Mouse (Mus musculus): ENCODE data around the gene Slc25a12. TPM values are rescaled to one million over a fixed set of nuclear protein-coding genes. Genes with fewer than 3 reads are reported as not detected.
A peak's percentile ranks its signal among the peaks of the same experiment; 100 is the strongest.

The Slc25a12 gene
- polyA plus RNA-seq, 1 experiment from 2014 or later = 40.4 TPM

DNA sequence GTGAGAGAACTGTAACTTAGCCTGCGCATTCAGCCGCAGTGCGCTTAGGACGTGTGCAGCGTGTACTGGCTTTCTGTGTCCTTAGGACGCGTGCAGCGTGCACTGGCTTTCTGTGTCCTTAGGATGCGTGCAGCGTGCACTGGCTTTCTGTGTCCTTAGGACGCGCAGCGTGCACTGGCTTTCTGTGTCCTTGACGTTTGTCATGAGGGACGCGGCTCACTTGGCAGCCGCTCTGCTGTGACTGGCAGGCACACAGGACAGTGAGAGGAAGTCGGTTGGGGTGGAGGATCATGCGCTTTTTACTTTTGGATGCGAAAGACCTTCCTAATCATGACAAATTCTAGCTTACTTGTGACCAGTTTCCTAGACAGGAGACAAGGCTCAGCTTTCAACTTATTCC is 103.0 kb downstream of the Slc25a12 start:
- Histone ChIP-seq H3K4me3 (ENCODE audit: low read depth, low read length) (no peak overlapping the region), H3K36me3 (ENCODE audit: control insufficient read depth, insufficient read depth, low read length) (peaks cover 10% of the 10 kb centered on the region), H3K27me3 (ENCODE audit: control insufficient read depth, insufficient read depth, low read length) (no peaks in the 10 kb centered on the region), H3K27ac (ENCODE audit: low read depth, low read length) (no peak overlapping the region), H3K4me2 (ENCODE audit: low read depth) (no peak overlapping the region), H3K9me3 (ENCODE audit: control insufficient read depth, low read length) (no peaks in the 10 kb centered on the region; the same call in 1 of the 2 replicates), H3K9ac (ENCODE audit: low read length) (no peak overlapping the region), H3K4me1 (ENCODE audit: control insufficient read depth, insufficient read depth, low read length) (no peaks in the 10 kb centered on the region)
- ATAC-seq (ENCODE audit: insufficient read depth, low FRiP score, low TSS enrichment) (no peak), DNase-seq (ENCODE audit: low spot score) (no peak)
- 95% methylated on average over 20 of the region's 20 CpGs for WGBS

DNA sequence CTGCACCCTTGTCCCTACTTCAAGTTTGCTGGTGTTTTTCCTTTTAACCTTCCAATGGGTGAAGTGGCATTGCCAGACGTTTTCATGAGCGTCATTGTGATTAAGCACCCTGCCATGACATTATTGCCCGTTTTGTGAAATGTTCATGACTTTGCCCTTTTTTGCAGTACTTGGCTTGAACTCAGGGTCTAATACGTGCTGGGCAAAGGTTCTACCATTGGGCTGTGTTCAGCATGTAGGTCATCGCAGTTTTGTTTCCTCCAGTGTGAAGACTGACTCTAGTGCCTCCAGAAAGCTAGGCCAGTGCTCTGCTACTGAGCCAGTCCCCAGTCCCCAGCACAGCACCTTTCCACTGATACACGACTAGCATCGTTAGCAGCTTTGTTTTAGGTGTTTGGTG is 111.0 kb downstream of the Slc25a12 start:
- no peak overlapping the region for H3K9ac ChIP-seq (ENCODE audit: low read length)
- no peak overlapping the region for H3K4me2 ChIP-seq (ENCODE audit: low read depth)
- H3K4me3 ChIP-seq (ENCODE audit: low read depth, low read length) = no peak overlapping the region
- H3K4me1 ChIP-seq (ENCODE audit: control insufficient read depth, insufficient read depth, low read length) = no peaks in the 10 kb centered on the region
- H3K27me3 ChIP-seq (ENCODE audit: control insufficient read depth, insufficient read depth, low read length) = no peaks in the 10 kb centered on the region
- WGBS = 85% methylated on average over 7 of the region's 7 CpGs
- peaks cover 16% of the 10 kb centered on the region for H3K36me3 ChIP-seq (ENCODE audit: control insufficient read depth, insufficient read depth, low read length)
- no peak for ATAC-seq (ENCODE audit: insufficient read depth, low FRiP score, low TSS enrichment)
- H3K27ac ChIP-seq (ENCODE audit: low read depth, low read length) = no peak overlapping the region
- DNase-seq (ENCODE audit: low spot score) = no peak
- H3K9me3 ChIP-seq (ENCODE audit: control insufficient read depth, low read length) = no peaks in the 10 kb centered on the region; the same call in 1 of the 2 replicates

DNA sequence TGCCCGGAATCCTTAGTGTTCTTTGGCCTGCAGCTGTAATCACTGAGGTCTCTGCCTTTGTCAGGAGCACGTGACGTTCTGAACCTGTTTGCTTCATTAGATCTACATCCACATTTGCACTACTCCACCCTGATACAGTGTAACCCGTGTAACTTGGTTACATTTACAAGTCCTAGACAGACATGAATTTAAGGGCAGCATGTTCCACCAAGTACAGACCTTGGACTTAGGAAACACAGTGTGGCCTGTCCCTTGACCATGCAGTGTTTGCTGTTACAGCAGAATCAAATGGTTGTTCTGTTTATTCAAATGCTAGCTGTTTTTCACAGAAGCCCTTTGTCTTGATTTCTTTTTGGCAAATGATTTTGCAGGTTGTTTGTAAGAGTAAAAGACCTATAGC is 112.7 kb downstream of the Slc25a12 start:
- no peaks in the 10 kb centered on the region for H3K4me1 ChIP-seq (ENCODE audit: control insufficient read depth, insufficient read depth, low read length)
- H3K4me2 ChIP-seq (ENCODE audit: low read depth) = no peak overlapping the region
- no peak overlapping the region for H3K27ac ChIP-seq (ENCODE audit: low read depth, low read length)
- DNase-seq (ENCODE audit: low spot score) = no peak
- 86% methylated on average over 4 of the region's 4 CpGs for WGBS
- ATAC-seq (ENCODE audit: insufficient read depth, low FRiP score, low TSS enrichment) = no peak
- H3K9ac ChIP-seq (ENCODE audit: low read length) = no peak overlapping the region
- no peaks in the 10 kb centered on the region for H3K27me3 ChIP-seq (ENCODE audit: control insufficient read depth, insufficient read depth, low read length)
- no peak overlapping the region for H3K4me3 ChIP-seq (ENCODE audit: low read depth, low read length)
- peaks cover 12% of the 10 kb centered on the region for H3K36me3 ChIP-seq (ENCODE audit: control insufficient read depth, insufficient read depth, low read length)
- no peaks in the 10 kb centered on the region for H3K9me3 ChIP-seq (ENCODE audit: control insufficient read depth, low read length)

DNA sequence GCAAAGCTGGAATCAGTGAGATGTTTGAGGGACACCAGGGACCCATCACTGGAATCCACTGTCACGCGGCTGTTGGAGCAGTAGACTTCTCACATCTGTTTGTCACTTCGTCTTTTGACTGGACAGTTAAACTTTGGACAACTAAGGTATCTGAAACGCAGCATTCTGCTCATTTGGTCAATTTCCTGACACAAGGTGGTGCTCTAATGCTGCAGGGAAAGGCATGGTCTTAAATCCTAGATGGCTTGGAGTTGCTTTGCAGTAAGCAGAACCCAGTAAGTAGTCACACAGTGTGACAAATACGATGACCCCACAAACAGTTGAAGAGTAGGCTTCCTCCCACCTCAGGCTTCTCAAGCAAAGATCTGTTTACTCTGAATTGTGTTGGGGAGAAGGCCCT is 116.7 kb downstream of the Slc25a12 start:
- no peak overlapping the region for H3K4me3 ChIP-seq (ENCODE audit: low read depth, low read length)
- no peaks in the 10 kb centered on the region for H3K9me3 ChIP-seq (ENCODE audit: control insufficient read depth, low read length)
- 85% methylated on average over 5 of the region's 5 CpGs for WGBS
- no peak overlapping the region for H3K4me2 ChIP-seq (ENCODE audit: low read depth)
- no peak overlapping the region for H3K27ac ChIP-seq (ENCODE audit: low read depth, low read length)
- DNase-seq (ENCODE audit: low spot score) = peak; percentile 25
- no peaks in the 10 kb centered on the region for H3K27me3 ChIP-seq (ENCODE audit: control insufficient read depth, insufficient read depth, low read length)
- no peak overlapping the region for H3K9ac ChIP-seq (ENCODE audit: low read length)
- no peaks in the 10 kb centered on the region; the same call in 1 of the 2 replicates for H3K4me1 ChIP-seq (ENCODE audit: control insufficient read depth, insufficient read depth, low read length)
- ATAC-seq (ENCODE audit: insufficient read depth, low FRiP score, low TSS enrichment) = no peak
- peaks cover 4% of the 10 kb centered on the region; the same call in 1 of the 2 replicates for H3K36me3 ChIP-seq (ENCODE audit: control insufficient read depth, insufficient read depth, low read length)

DNA sequence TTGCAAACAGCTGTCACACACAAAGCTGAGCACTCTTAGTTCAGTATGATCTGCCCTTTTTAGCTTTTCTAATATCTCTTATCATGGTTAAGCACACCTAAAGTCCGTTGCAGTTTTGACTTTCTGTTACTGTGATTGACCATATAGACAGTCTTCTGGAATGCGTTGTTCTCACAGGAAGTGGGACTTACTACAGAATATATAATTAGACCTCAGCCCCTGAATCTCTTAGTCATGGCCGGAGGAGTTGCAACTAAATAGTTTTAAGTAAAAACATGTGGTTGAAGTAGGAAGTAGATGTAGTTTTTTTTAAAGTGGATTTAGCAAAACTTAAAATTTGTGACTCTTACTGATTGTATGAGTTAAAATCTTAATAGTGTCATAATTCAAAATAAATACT is 119.5 kb downstream of the Slc25a12 start:
- WGBS = 91% methylated on average over 3 of the region's 3 CpGs
- Histone ChIP-seq H3K4me1 (ENCODE audit: control insufficient read depth, insufficient read depth, low read length) (no peaks in the 10 kb centered on the region; the same call in 1 of the 2 replicates), H3K36me3 (ENCODE audit: control insufficient read depth, insufficient read depth, low read length) (peaks cover 6% of the 10 kb centered on the region; the same call in 1 of the 2 replicates), H3K27me3 (ENCODE audit: control insufficient read depth, insufficient read depth, low read length) (no peaks in the 10 kb centered on the region), H3K4me2 (ENCODE audit: low read depth) (no peak overlapping the region), H3K9ac (ENCODE audit: low read length) (no peak overlapping the region), H3K4me3 (ENCODE audit: low read depth, low read length) (no peak overlapping the region), H3K27ac (ENCODE audit: low read depth, low read length) (no peak overlapping the region), H3K9me3 (ENCODE audit: control insufficient read depth, low read length) (no peaks in the 10 kb centered on the region)
- DNase-seq (ENCODE audit: low spot score) = no peak
- no peak for ATAC-seq (ENCODE audit: insufficient read depth, low FRiP score, low TSS enrichment)

DNA sequence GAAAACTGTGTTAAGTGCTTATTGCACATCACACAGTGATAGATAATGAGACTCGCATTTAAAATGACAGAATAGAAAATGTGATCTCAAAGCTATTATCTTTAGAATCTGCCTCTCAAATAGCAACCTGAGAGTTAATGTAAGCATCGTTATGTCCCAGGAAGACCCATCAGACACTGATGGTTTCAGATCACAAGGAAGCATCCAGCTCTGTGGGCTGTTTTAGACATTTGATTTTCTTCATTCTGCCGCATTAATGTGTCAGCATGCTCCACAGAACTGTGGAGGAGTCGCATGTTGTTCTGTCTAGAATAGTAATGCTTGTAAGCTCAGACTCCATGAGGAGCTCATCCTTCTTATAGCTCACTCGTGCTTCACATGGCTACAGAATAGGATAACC is 121.5 kb downstream of the Slc25a12 start:
- WGBS = 93% methylated on average over 5 of the region's 5 CpGs
- no peak overlapping the region for H3K9ac ChIP-seq (ENCODE audit: low read length)
- H3K4me2 ChIP-seq (ENCODE audit: low read depth) = no peak overlapping the region
- DNase-seq (ENCODE audit: low spot score) = no peak
- H3K27ac ChIP-seq (ENCODE audit: low read depth, low read length) = no peak overlapping the region
- H3K27me3 ChIP-seq (ENCODE audit: control insufficient read depth, insufficient read depth, low read length) = no peaks in the 10 kb centered on the region
- no peak overlapping the region for H3K4me3 ChIP-seq (ENCODE audit: low read depth, low read length)
- peaks cover 6% of the 10 kb centered on the region; the same call in 1 of the 2 replicates for H3K36me3 ChIP-seq (ENCODE audit: control insufficient read depth, insufficient read depth, low read length)
- no peaks in the 10 kb centered on the region; the same call in 1 of the 2 replicates for H3K4me1 ChIP-seq (ENCODE audit: control insufficient read depth, insufficient read depth, low read length)
- no peak for ATAC-seq (ENCODE audit: insufficient read depth, low FRiP score, low TSS enrichment)
- no peaks in the 10 kb centered on the region for H3K9me3 ChIP-seq (ENCODE audit: control insufficient read depth, low read length)

DNA sequence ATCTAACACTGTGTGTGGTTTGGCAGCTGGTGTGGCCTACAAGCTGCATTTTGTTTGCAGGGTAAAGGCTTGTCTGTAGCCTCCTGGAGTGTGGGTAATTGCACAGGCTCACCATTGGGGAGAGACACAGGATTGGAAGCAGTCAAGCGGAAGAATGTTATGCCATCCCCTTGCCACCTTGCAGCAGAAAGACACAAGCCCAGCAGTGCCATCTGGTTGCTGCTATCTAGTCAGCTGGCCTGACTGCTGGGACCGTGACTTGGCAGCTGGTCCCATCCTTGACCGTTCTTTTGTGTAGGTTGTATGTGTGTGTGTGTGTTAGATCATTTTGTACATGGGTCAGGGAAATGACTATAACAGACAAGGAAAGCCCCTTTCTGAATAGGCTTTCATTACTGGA is 122.1 kb downstream of the Slc25a12 start:
- peaks cover 6% of the 10 kb centered on the region; the same call in 1 of the 2 replicates for H3K36me3 ChIP-seq (ENCODE audit: control insufficient read depth, insufficient read depth, low read length)
- no peak overlapping the region for H3K9ac ChIP-seq (ENCODE audit: low read length)
- no peaks in the 10 kb centered on the region for H3K9me3 ChIP-seq (ENCODE audit: control insufficient read depth, low read length)
- H3K27me3 ChIP-seq (ENCODE audit: control insufficient read depth, insufficient read depth, low read length) = no peaks in the 10 kb centered on the region
- H3K4me3 ChIP-seq (ENCODE audit: low read depth, low read length) = no peak overlapping the region
- no peak overlapping the region for H3K4me2 ChIP-seq (ENCODE audit: low read depth)
- H3K27ac ChIP-seq (ENCODE audit: low read depth, low read length) = no peak overlapping the region
- DNase-seq (ENCODE audit: low spot score) = peak; percentile 17
- peak; percentile 58; the same call in 1 of the 2 replicates for ATAC-seq (ENCODE audit: insufficient read depth, low FRiP score, low TSS enrichment)
- WGBS = 75% methylated on average over 3 of the region's 3 CpGs
- no peaks in the 10 kb centered on the region; the same call in 1 of the 2 replicates for H3K4me1 ChIP-seq (ENCODE audit: control insufficient read depth, insufficient read depth, low read length)

DNA sequence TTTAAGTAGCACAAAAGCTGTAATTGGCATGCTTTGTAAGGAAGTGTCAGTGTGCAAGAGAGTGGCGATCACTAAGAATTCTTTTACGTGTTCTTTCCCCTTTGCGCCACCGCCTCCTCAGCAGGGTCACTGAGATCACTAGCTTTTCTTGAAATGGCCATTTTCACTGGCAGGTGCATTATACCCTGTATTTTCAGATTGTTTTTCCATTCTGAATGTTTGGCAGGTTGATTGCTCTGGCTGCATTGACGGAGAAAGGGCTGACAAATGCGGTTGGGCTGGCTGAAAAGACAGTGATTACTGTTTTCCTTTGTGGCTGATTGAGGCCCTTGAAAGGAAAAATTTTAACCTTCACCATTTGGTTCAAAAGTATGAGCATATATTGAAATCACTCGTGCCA is 122.7 kb downstream of the Slc25a12 start:
- Histone ChIP-seq H3K4me3 (ENCODE audit: low read depth, low read length) (no peak overlapping the region), H3K4me1 (ENCODE audit: control insufficient read depth, insufficient read depth, low read length) (no peaks in the 10 kb centered on the region; the same call in 1 of the 2 replicates), H3K9me3 (ENCODE audit: control insufficient read depth, low read length) (no peaks in the 10 kb centered on the region), H3K27ac (ENCODE audit: low read depth, low read length) (no peak overlapping the region), H3K36me3 (ENCODE audit: control insufficient read depth, insufficient read depth, low read length) (peaks cover 4% of the 10 kb centered on the region; the same call in 1 of the 2 replicates), H3K9ac (ENCODE audit: low read length) (no peak overlapping the region), H3K4me2 (ENCODE audit: low read depth) (no peak overlapping the region), H3K27me3 (ENCODE audit: control insufficient read depth, insufficient read depth, low read length) (no peaks in the 10 kb centered on the region)
- WGBS = 75% methylated on average over 7 of the region's 7 CpGs
- ATAC-seq (ENCODE audit: insufficient read depth, low FRiP score, low TSS enrichment) (no peak), DNase-seq (ENCODE audit: low spot score) (no peak)

DNA sequence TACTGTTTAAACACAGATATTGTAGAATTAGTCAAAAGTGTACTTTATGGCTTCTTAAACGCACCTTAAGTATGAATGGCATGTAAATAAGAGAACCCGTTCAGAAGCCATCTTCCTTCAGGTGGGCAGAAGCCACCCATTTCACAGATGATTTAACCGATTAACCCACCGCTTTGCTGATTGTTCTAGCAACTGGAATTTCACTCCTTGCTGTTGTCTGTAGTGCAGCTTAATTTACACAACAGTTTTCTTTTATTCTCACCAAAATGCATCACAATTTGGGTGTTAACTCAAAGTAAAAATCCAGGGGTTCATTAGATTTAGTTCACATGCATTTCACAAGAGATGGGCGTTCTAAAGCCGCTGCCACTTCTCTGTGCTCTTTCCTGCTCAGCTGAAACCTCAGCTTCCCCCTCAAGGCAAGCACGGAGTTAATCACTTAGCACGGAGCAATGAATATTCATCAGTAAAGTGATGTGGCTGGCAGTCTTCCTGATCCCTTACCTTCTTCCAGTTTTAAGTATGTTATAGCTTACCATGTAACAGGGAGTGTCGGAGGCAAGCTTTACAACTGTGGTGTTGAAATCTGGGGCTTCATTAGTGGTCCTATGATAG is 124.4 kb downstream of the Slc25a12 start:
- H3K4me3 ChIP-seq (ENCODE audit: low read depth, low read length) = no peak overlapping the region
- no peak overlapping the region for H3K9ac ChIP-seq (ENCODE audit: low read length)
- H3K9me3 ChIP-seq (ENCODE audit: control insufficient read depth, low read length) = no peaks in the 10 kb centered on the region
- no peak overlapping the region for H3K27ac ChIP-seq (ENCODE audit: low read depth, low read length)
- peaks cover 2% of the 10 kb centered on the region; the same call in 1 of the 2 replicates for H3K36me3 ChIP-seq (ENCODE audit: control insufficient read depth, insufficient read depth, low read length)
- ATAC-seq (ENCODE audit: insufficient read depth, low FRiP score, low TSS enrichment) (no peak), DNase-seq (ENCODE audit: low spot score) (no peak)
- WGBS = 82% methylated on average over 9 of the region's 9 CpGs
- H3K4me2 ChIP-seq (ENCODE audit: low read depth) = no peak overlapping the region
- no peaks in the 10 kb centered on the region; the same call in 1 of the 2 replicates for H3K4me1 ChIP-seq (ENCODE audit: control insufficient read depth, insufficient read depth, low read length)
- H3K27me3 ChIP-seq (ENCODE audit: control insufficient read depth, insufficient read depth, low read length) = no peaks in the 10 kb centered on the region

All from neural tube, embryonic 11.5 days (tissue).